Mouse (Mus musculus) spleen, adult 2 months (tissue): ENCODE measurements around the gene Lysmd4.

Source experiments
- CTCF ChIP-seq: fragments of 200-500 bp; IDR thresholded peaks from 2 replicates; pipeline ENCODE4 v1.5.1; 2011; ENCODE audit warnings: mild to moderate bottlenecking, inconsistent platforms; ENCODE audit not compliant: insufficient read depth, insufficient read length, insufficient replicate concordance; ENCODE audit errors: extremely low read depth
- POLR2A ChIP-seq: fragments of 200-500 bp; IDR thresholded peaks from 2 replicates; pipeline ENCODE4 v1.6.1; 2011; ENCODE audit warnings: low read depth, low read length, inconsistent platforms

GRCm38 (mm10) chr7:67211341-67211740, 11.0 kb upstream of the Lysmd4 start:
- no peak for TF ChIP-seq CTCF
- no peak for TF ChIP-seq POLR2A
